Mouse (Mus musculus) midbrain, embryonic 14.5 days (tissue): ENCODE data around the gene Dscaml1. TPM values are rescaled to one million over a fixed set of nuclear protein-coding genes. Genes with fewer than 3 reads are reported as not detected.

Source experiments
- ATAC-seq: fragments of 200-750 bp; cut with Nextera tagmentation; 2 replicates; pipeline ENCODE4 v1.8.0; 2017; ENCODE audit warnings: moderate number of reproducible peaks, moderate library complexity; ENCODE audit not compliant: low FRiP score, low TSS enrichment
- DNase-seq: peaks from one replicate; pipeline ENCODE4 v3.0.0-alpha.2; 2015
- H3K27ac ChIP-seq: fragments of 300-500 bp; sonication (generic); replicated peaks from 2 replicates; pipeline ENCODE4 v1.5.1; 2014; ENCODE audit warnings: mild to moderate bottlenecking, low read depth, low read length, moderate library complexity
- H3K27me3 ChIP-seq: fragments of 300-500 bp; sonication (generic); 2 replicates; pipeline ENCODE4 v1.6.1; 2014; ENCODE audit warnings: low read length, control low read depth, mixed read lengths; ENCODE audit not compliant: control insufficient read depth, insufficient read depth
- H3K36me3 ChIP-seq: fragments of 300-500 bp; sonication (generic); 2 replicates; pipeline ENCODE4 v1.6.1; 2014; ENCODE audit warnings: low read length, control low read depth; ENCODE audit not compliant: control insufficient read depth, insufficient read depth
- H3K4me1 ChIP-seq: fragments of 300-500 bp; sonication (generic); 2 replicates; pipeline ENCODE4 v1.6.1; 2014; ENCODE audit warnings: mild to moderate bottlenecking, antibody characterized with exemption, low read length, control low read depth; ENCODE audit not compliant: control insufficient read depth, insufficient read depth
- H3K4me2 ChIP-seq: fragments of 300-500 bp; sonication (generic); 2 replicates; pipeline ENCODE4 v1.6.1; 2014; ENCODE audit warnings: mild to moderate bottlenecking, low read length, moderate library complexity
- H3K4me3 ChIP-seq: fragments of 300-500 bp; sonication (generic); replicated peaks from 2 replicates; pipeline ENCODE4 v1.5.1; 2014; ENCODE audit warnings: low read depth, low read length
- H3K9ac ChIP-seq: fragments of 300-500 bp; sonication (generic); replicated peaks from 2 replicates; pipeline ENCODE4 v1.6.1; 2014; ENCODE audit warnings: mild to moderate bottlenecking, low read length, moderate library complexity
- H3K9me3 ChIP-seq: fragments of 300-500 bp; sonication (generic); 2 replicates; pipeline ENCODE4 v1.6.1; 2016; ENCODE audit warnings: low read length, control low read depth, mixed read lengths; ENCODE audit not compliant: control insufficient read depth
- WGBS: fragments of 180-500 bp; shearing (Covaris S2); extraction: QIAGEN DNeasy Blood & Tissue Kit; methylation state at CpG from one replicate; pipeline ENCODE4 v1.1.7; 2014; 5-methylcytosine and 5-hydroxymethylcytosine counted together
- polyA plus RNA-seq: library from polyadenylated mRNA; unstranded; fragments of >200 nt; fragmentation: Nextera tagmentation; extraction: Ambion mirVana; gene quantifications from 2 replicates; pipeline ENCODE4 v1.2.1, GENCODE M21; 2014

Dscaml1 gene
- polyA plus RNA-seq, 1 experiment from 2014 or later = 14.8 TPM

DNA sequence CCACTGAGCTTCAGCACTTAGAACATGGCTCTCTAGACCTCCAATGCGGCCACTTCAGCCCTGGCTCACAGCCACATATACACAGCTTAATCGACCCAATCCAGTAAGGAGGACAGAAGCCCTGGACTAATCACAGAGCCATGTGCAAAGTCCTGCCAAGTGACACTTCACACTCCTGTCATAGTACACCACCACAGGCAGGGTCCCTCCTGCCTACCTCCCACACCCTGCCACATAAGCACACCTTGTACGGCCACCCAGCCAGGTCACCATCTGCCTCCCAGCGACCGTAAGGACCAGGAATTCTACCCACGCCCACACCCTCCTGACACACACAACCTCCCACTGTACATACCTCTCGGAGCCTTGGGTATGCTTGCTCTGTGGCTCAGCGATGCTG lies 360.6 kb downstream of the Dscaml1 start:
- Histone ChIP-seq H3K9ac (no peak overlapping the region), H3K4me1 (0 out of 2 replicates have a peak, but pooled peaks cover 2% of the 10 kb centered on the region), H3K27me3 (no peaks in the 10 kb centered on the region), H3K36me3 (peaks cover 22% of the 10 kb centered on the region), H3K9me3 (no peaks in the 10 kb centered on the region), H3K4me2 (no peak overlapping the region), H3K4me3 (no peak overlapping the region), H3K27ac (no peak overlapping the region)
- 94% methylated on average over 8 of the region's 8 CpGs for WGBS
- DNase-seq = no peak
- no peak for ATAC-seq

DNA sequence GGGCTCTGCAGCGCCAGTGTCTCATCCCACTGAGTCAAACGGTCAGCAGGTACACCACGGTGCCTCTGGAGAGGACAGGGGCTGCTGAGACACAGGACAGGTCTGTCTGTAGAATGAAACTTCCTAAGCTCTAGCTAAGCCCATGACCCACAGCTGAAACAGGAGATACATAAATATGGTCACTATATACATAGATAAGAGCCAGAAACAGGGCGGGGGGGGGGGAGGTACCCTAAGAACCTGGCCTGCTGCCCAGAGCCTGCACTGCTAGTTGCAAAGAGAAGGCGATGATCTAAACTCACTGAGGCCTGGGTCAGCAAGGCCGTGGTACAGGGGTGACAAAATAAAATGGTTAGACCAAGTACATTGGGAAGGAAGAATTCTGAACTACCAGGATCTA lies 361.1 kb downstream of the Dscaml1 start:
- WGBS = 85% methylated on average over 6 of the region's 6 CpGs
- H3K27ac ChIP-seq = no peak overlapping the region
- H3K4me1 ChIP-seq = 0 out of 2 replicates have a peak, but pooled peaks cover 2% of the 10 kb centered on the region
- H3K4me2 ChIP-seq = no peak overlapping the region
- peaks cover 22% of the 10 kb centered on the region for H3K36me3 ChIP-seq
- DNase-seq (no peak), ATAC-seq (no peak)
- no peaks in the 10 kb centered on the region for H3K9me3 ChIP-seq
- H3K4me3 ChIP-seq = no peak overlapping the region
- H3K27me3 ChIP-seq = no peaks in the 10 kb centered on the region
- H3K9ac ChIP-seq = no peak overlapping the region

DNA sequence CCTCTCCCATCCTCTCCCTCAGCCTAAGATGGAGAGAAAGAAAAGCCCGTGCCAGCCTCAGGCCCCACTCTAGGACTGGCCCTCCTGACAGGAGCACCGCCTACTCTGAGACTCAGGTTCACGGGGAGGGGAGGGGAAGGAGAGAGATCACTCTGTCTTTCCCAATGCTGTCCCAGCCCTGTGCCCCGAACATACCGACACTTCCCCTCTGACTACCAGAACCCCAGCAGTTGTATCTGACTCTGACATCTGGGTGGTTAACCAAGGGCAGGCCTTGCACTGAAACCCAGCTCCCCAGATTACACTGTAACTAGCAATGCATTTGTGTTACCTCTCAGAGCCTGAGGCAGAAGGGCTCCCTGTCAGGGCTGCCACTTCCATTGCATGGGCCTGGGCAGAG lies 362.0 kb downstream of the Dscaml1 start:
- Histone ChIP-seq H3K36me3 (peaks cover 26% of the 10 kb centered on the region), H3K27ac (no peak overlapping the region), H3K4me3 (no peak overlapping the region), H3K4me1 (0 out of 2 replicates have a peak, but pooled peaks cover 2% of the 10 kb centered on the region), H3K9me3 (no peaks in the 10 kb centered on the region), H3K27me3 (no peaks in the 10 kb centered on the region), H3K9ac (no peak overlapping the region), H3K4me2 (no peak overlapping the region)
- ATAC-seq (no peak), DNase-seq (no peak)
- 41% methylated on average over 5 of the region's 5 CpGs for WGBS

DNA sequence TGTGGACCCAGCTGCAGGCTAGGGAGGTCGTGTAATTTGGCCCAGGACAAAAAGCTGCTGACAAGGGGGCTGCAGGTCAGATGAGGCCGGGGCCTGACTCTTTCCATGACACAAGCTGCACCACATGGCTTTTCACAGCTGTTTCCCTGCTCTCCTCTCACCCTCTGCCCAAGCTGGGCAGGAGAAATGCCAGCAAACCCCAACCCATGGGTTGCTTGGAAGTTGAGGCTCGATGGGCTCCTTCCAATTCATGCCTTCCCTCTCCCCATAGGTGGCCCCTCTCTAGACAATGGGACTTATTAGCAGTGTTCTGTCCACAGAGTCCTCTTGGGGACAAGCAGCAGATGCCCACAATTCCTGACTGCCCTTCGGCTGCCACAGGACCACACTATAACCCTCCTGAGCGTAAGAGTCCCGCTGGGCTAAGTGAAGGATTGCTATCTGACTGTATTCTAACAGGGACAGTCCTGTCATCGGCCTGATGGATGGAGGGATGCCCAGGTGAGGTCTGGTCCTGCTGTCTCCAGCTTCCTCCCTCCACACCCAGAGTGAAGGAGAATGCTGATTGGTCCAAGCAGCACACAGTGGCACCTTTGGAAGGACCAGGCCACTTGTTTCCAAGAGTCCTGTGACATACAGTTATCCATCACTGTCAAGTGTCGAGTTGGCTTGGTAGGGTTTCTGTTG lies 365.2 kb downstream of the Dscaml1 start:
- peaks cover 18% of the 10 kb centered on the region; the same call in 1 of the 2 replicates for H3K36me3 ChIP-seq
- 77% methylated on average over 8 of the region's 8 CpGs for WGBS
- H3K9ac ChIP-seq = no peak overlapping the region
- H3K4me1 ChIP-seq = 0 out of 2 replicates have a peak, but pooled peaks cover 2% of the 10 kb centered on the region
- no peak overlapping the region for H3K4me3 ChIP-seq
- no peak overlapping the region for H3K4me2 ChIP-seq
- no peaks in the 10 kb centered on the region for H3K27me3 ChIP-seq
- no peak overlapping the region for H3K27ac ChIP-seq
- DNase-seq (no peak), ATAC-seq (no peak)
- H3K9me3 ChIP-seq = no peaks in the 10 kb centered on the region

DNA sequence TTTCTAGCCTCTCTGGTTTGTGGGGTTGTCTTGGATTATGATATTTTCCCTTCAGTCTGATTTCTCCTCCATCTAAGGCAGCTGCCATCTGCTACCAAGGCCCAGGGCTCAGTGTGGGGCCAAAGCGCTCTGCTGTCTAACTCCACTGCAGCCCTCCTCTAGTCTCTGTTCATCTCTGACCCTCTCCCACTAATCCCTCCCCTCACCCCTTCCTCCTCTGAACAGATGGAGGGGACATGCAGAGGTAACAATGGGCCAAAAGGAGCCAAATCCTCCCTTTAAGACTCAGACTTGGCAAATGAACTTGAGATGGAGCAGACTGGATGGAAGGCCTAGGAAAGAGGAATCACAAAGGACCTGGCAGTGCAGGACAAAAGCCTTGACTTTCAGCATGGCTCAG lies 365.8 kb downstream of the Dscaml1 start:
- no peak overlapping the region for H3K4me2 ChIP-seq
- no peak for DNase-seq
- 0 out of 2 replicates have a peak, but pooled peaks cover 2% of the 10 kb centered on the region for H3K4me1 ChIP-seq
- no peak for ATAC-seq
- H3K27ac ChIP-seq = no peak overlapping the region
- H3K4me3 ChIP-seq = no peak overlapping the region
- 59% methylated on average over 1 of the region's 1 CpGs for WGBS
- no peaks in the 10 kb centered on the region for H3K9me3 ChIP-seq
- H3K9ac ChIP-seq = no peak overlapping the region
- H3K27me3 ChIP-seq = no peaks in the 10 kb centered on the region
- peaks cover 18% of the 10 kb centered on the region; the same call in 1 of the 2 replicates for H3K36me3 ChIP-seq

DNA sequence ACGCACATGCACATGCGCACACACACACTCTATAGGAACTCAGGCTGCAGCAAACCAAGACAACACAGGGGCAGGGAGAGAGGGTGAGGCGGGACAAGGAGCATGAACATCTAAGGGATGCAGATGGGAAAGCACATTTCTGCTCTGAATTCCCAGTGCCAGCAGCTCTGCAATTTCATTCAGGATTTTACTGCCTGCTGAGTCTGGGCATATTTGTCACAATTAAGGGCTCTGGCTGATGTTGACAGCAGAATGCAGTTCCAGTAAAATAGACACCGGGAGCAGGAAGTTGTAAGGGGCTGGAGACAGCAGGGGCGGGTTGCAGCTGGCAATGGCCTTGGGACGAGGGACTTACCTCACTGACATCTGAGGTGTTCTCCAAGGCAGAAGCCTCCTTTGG lies 367.3 kb downstream of the Dscaml1 start:
- H3K4me3 ChIP-seq = no peak overlapping the region
- no peaks in the 10 kb centered on the region for H3K27me3 ChIP-seq
- peaks cover 18% of the 10 kb centered on the region; the same call in 1 of the 2 replicates for H3K36me3 ChIP-seq
- peaks cover 10% of the 10 kb centered on the region for H3K4me1 ChIP-seq
- ATAC-seq (no peak), DNase-seq (no peak)
- no peak overlapping the region for H3K27ac ChIP-seq
- no peaks in the 10 kb centered on the region for H3K9me3 ChIP-seq
- no peak overlapping the region for H3K4me2 ChIP-seq
- no peak overlapping the region for H3K9ac ChIP-seq
- 89% methylated on average over 6 of the region's 6 CpGs for WGBS

DNA sequence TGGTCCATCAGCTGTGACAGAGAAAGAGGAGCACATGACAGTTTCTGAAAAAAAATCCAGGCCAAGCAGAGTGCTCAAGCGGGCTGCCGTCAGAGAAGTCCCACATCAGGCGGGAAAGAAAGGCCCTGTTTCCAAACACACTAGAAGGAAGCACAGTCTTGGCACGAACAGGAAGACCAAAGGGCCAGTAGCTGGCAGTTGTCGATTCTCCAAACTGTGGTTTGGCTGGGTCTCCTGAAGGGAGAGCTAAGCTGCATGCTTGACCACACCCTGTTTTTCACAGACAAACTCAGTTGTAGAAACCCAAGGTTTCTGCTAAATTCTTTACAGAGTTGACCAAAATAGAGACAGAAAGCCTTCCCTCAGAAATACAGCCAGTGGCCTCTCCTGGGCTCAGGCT lies 369.3 kb downstream of the Dscaml1 start:
- no peaks in the 10 kb centered on the region for H3K27me3 ChIP-seq
- no peak overlapping the region for H3K27ac ChIP-seq
- no peak overlapping the region for H3K4me2 ChIP-seq
- H3K36me3 ChIP-seq = peaks cover 24% of the 10 kb centered on the region
- no peak for DNase-seq
- H3K4me1 ChIP-seq = peaks cover 9% of the 10 kb centered on the region
- H3K9ac ChIP-seq = no peak overlapping the region
- WGBS = 90% methylated on average over 5 of the region's 5 CpGs
- H3K9me3 ChIP-seq = no peaks in the 10 kb centered on the region
- no peak for ATAC-seq
- no peak overlapping the region for H3K4me3 ChIP-seq

DNA sequence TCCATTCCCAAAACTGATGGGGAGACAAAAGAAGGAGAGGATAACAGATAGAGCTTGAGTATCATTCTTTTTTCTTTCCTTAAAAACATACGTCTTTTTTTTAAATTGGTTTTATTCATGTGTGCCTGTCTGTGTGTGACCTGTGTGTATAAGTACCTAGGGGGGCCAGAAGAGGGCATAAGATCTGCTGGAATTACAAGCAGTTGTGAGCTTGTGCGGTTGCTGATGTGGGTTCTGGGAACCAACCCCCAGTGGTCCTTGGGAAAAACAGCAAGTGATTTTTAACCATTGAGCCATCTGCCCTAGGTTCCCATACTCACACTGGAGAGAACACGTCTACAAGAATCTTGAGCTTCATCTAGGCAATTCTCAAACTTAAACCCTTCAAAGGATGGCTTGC lies 370.8 kb downstream of the Dscaml1 start:
- no peak overlapping the region for H3K4me3 ChIP-seq
- H3K27me3 ChIP-seq = no peaks in the 10 kb centered on the region
- ATAC-seq (no peak), DNase-seq (no peak)
- H3K36me3 ChIP-seq = peaks cover 32% of the 10 kb centered on the region
- WGBS = 75% methylated on average over 3 of the region's 3 CpGs
- no peak overlapping the region for H3K4me2 ChIP-seq
- H3K9me3 ChIP-seq = no peaks in the 10 kb centered on the region
- H3K9ac ChIP-seq = no peak overlapping the region
- no peak overlapping the region for H3K27ac ChIP-seq
- peaks cover 9% of the 10 kb centered on the region for H3K4me1 ChIP-seq
